ENCODE assay signal across 21 mouse cellular contexts in the genomic region with DNA sequence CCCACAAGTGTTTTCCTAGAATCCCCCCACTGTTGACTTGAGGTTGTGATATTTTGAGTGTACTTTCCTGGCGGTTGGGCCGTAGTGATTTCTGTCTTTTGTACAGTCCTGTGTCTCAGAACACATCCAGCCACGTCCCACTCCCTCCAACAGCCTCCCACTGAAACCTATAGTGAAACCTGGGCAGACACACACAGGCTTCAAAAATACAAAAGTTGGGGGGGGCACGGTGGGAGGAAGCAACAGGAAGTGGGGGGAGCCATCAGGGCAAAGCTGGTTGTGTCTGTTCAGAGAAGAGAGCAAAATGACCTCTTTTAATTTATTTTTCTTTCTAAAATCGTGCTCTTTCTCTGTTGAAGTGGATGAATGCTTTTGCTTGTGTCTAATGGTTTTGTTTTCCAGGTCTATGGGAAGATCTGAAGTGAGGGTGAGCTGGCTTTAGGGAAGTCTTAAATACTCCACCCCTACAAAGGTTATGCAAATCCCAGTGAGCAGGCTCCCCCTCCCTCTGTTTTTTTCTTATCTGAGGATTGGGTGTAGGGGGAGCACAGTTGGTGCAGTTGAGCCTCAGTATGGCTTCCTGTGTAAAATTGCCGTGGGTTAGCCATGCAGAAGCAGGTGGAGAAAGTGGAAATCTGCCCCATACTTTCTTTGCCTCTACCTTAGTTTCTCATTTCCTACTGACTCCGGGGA.
A peak's percentile ranks its signal among the peaks of the same experiment; 100 is the strongest.
DNase-seq lines count a peak whose midpoint lies in the region; ATAC-seq and TF ChIP-seq lines count a peak whose summit lies in the region.
"Had no signal": no experiment of that assay in that cellular context is flagged by ENCODE, and none has a peak within 500 bp of the region (broad histone marks: within the 10 kb centered on the region; RNA-seq: fewer than 3 reads in every experiment).

No protein-coding gene starts in this region.

- no peak overlapping the region for H3K4me3 ChIP-seq in midbrain, embryonic 10.5 days
- no peak overlapping the region for H3K4me3 ChIP-seq in midbrain, embryonic 15.5 days
- H3K4me3 ChIP-seq in MEL (ENCODE audit: control insufficient read depth in 1 of 2, insufficient read depth in 1 of 2, low read depth in 2 of 2, low read length in 2 of 2): peak overlapping the region; percentile 18 to 38; a peak in 3 of 4 replicates
- no peak overlapping the region for H3K4me3 ChIP-seq in forebrain, embryonic 11.5 days (ENCODE audit: low read depth, low read length)
- H3K4me3 ChIP-seq: embryonic facial prominence, embryonic 15.5 days; gastrocnemius, adult 2 months; heart, embryonic 13.5 days; midbrain, embryonic 12.5 days; neural tube, embryonic 13.5 days had no signal

- peak overlapping the region; percentile 33; the same call in 1 of the 2 replicates for H3K27ac ChIP-seq in midbrain, embryonic 10.5 days (replicated peaks)
- H3K27ac ChIP-seq in midbrain, embryonic 15.5 days: no peak overlapping the region
- H3K27ac ChIP-seq in MEL (ENCODE audit: control insufficient read depth, low read depth, low read length): peak overlapping the region; percentile 81
- H3K27ac ChIP-seq in forebrain, embryonic 11.5 days (ENCODE audit: low read depth, low read length): no peak overlapping the region
- H3K27ac ChIP-seq: embryonic facial prominence, embryonic 15.5 days; gastrocnemius, adult 2 months; heart, embryonic 13.5 days; hindbrain, embryonic 14.5 days; midbrain, embryonic 12.5 days; neural tube, embryonic 13.5 days had no signal

- no peaks in the 10 kb centered on the region for H3K9me3 ChIP-seq in midbrain, embryonic 10.5 days (replicated peaks)
- no peaks in the 10 kb centered on the region for H3K9me3 ChIP-seq in midbrain, embryonic 15.5 days
- no peaks in the 10 kb centered on the region for H3K9me3 ChIP-seq in MEL (replicated peaks; ENCODE audit: insufficient read depth, low read length)
- H3K9me3 ChIP-seq in forebrain, embryonic 11.5 days (ENCODE audit: control insufficient read depth, low read length): no peaks in the 10 kb centered on the region
- H3K9me3 ChIP-seq: embryonic facial prominence, embryonic 15.5 days; heart, embryonic 13.5 days; midbrain, embryonic 12.5 days; neural tube, embryonic 13.5 days had no signal

- no peaks in the 10 kb centered on the region for H3K36me3 ChIP-seq in midbrain, embryonic 10.5 days
- H3K36me3 ChIP-seq in midbrain, embryonic 15.5 days (replicated peaks): no peaks in the 10 kb centered on the region
- peaks cover 0 to 14% of the 10 kb centered on the region in 2 experiments; a peak in 2 of 4 replicates for H3K36me3 ChIP-seq in MEL (ENCODE audit: control insufficient read depth in 1 of 2, insufficient read depth in 2 of 2, low read length in 2 of 2)
- no peaks in the 10 kb centered on the region for H3K36me3 ChIP-seq in forebrain, embryonic 11.5 days (ENCODE audit: control insufficient read depth, insufficient read depth, low read length)
- H3K36me3 ChIP-seq: embryonic facial prominence, embryonic 15.5 days; heart, embryonic 13.5 days; midbrain, embryonic 12.5 days; neural tube, embryonic 13.5 days had no signal

- TF ChIP-seq RAD21 in MEL (IDR thresholded peaks at IDR 0.05; ENCODE audit: low read depth, low read length): no peak

- peaks cover 10% of the 10 kb centered on the region for H3K4me1 ChIP-seq in midbrain, embryonic 10.5 days
- H3K4me1 ChIP-seq in midbrain, embryonic 15.5 days: peaks cover 5% of the 10 kb centered on the region; the same call in 1 of the 2 replicates
- peaks cover 15 to 29% of the 10 kb centered on the region in 2 experiments for H3K4me1 ChIP-seq in MEL (ENCODE audit: control insufficient read depth in 1 of 2, insufficient read depth in 2 of 2, low read length in 2 of 2)
- H3K4me1 ChIP-seq in forebrain, embryonic 11.5 days (replicated peaks; ENCODE audit: control insufficient read depth, insufficient read depth, low read length): no peaks in the 10 kb centered on the region
- H3K4me1 ChIP-seq: midbrain, embryonic 12.5 days had no signal

- H3K9ac ChIP-seq in midbrain, embryonic 15.5 days: no peak overlapping the region
- H3K9ac ChIP-seq in MEL (ENCODE audit: control insufficient read depth, low read depth, low read length, poor library complexity, severe bottlenecking): peak overlapping the region; percentile 63
- no peak overlapping the region for H3K9ac ChIP-seq in forebrain, embryonic 11.5 days (ENCODE audit: low read length)
- H3K9ac ChIP-seq: embryonic facial prominence, embryonic 15.5 days; heart, embryonic 13.5 days; hindbrain, embryonic 14.5 days; midbrain, embryonic 12.5 days; neural tube, embryonic 13.5 days had no signal

- no peaks in the 10 kb centered on the region for H3K79me2 ChIP-seq in MEL (ENCODE audit: control insufficient read depth, insufficient read depth, low read length, poor library complexity)

- peak in 1 of 2 experiments; percentile 36; a peak in 2 of 4 replicates for TF ChIP-seq POLR2A in MEL (IDR thresholded peaks at IDR 0.05; ENCODE audit: control insufficient read depth in 1 of 2, insufficient read depth in 1 of 2, low read depth in 1 of 2, low read length in 2 of 2, poor library complexity in 1 of 2)

- TF ChIP-seq EP300 in MEL (IDR thresholded peaks at IDR 0.05; ENCODE audit: low read depth in 1 of 2, low read length in 2 of 2): peak; percentile 25 to 48; a peak in 3 of 4 replicates

- H3K27me3 ChIP-seq in midbrain, embryonic 10.5 days (ENCODE audit: low read depth, poor library complexity, severe bottlenecking): no peaks in the 10 kb centered on the region
- H3K27me3 ChIP-seq in midbrain, embryonic 15.5 days (replicated peaks): no peaks in the 10 kb centered on the region
- H3K27me3 ChIP-seq in MEL (ENCODE audit: control insufficient read depth in 1 of 2, insufficient read depth in 2 of 2, low read length in 2 of 2): no peaks in the 10 kb centered on the region
- H3K27me3 ChIP-seq in forebrain, embryonic 11.5 days (ENCODE audit: control insufficient read depth, insufficient read depth, low read length): no peaks in the 10 kb centered on the region
- H3K27me3 ChIP-seq: embryonic facial prominence, embryonic 15.5 days; heart, embryonic 13.5 days; midbrain, embryonic 12.5 days; neural tube, embryonic 13.5 days had no signal

- no peak for DNase-seq in midbrain, embryonic 10.5 days (ENCODE audit: low spot score)
- peak; percentile 80 for DNase-seq in MEL (ENCODE audit: low read depth, low spot score)
- peak; percentile 27 for DNase-seq in thymus, postnatal 25 days
- no peak for DNase-seq in forebrain, embryonic 11.5 days (ENCODE audit: low spot score)
- DNase-seq in urinary bladder, postnatal 14 days (ENCODE audit: low spot score): no peak
- no peak for DNase-seq in left cerebral cortex, postnatal 10 days (ENCODE audit: extremely low spot score in 1 of 2, low spot score in 2 of 2)
- DNase-seq: adrenal gland, adult 8-10 months; cerebellum, adult 8-10 months; gastrocnemius, adult 2 months; heart, adult 18-20 months; lung, postnatal 36 days; right cerebral cortex, postnatal 14 days; spleen, adult 18-20 months had no signal

- ATAC-seq in midbrain, embryonic 15.5 days (replicated peaks): no peak
- peak; percentile 74 for ATAC-seq in inflammation-experienced regulatory T-cells, adult 6 months
- no peak for ATAC-seq in forebrain, embryonic 11.5 days (replicated peaks; ENCODE audit: low FRiP score)
- ATAC-seq: intestine, postnatal 0 days had no signal

- intact Hi-C loops in left cerebral cortex, postnatal 10 days (cut with DNase I): no loop called here

- H3K4me2 ChIP-seq in midbrain, embryonic 15.5 days: no peak overlapping the region
- H3K4me2 ChIP-seq in forebrain, embryonic 11.5 days (ENCODE audit: low read depth, low read length, severe bottlenecking): no peak overlapping the region
- H3K4me2 ChIP-seq: embryonic facial prominence, embryonic 15.5 days; heart, embryonic 13.5 days; hindbrain, embryonic 14.5 days; midbrain, embryonic 12.5 days; neural tube, embryonic 13.5 days had no signal

- TF ChIP-seq CTCF in MEL (IDR thresholded peaks at IDR 0.05 in 2 of 3, conservative IDR thresholded peaks at IDR 0.05 in 1 of 3; ENCODE audit: control insufficient read depth in 1 of 3, insufficient read depth in 1 of 3, low read depth in 2 of 3, low read length in 3 of 3, poor library complexity in 1 of 3, severe bottlenecking in 1 of 3): no peak

- 79% methylated on average over 7 of the region's 7 CpGs for WGBS in midbrain, embryonic 10.5 days
- WGBS in midbrain, embryonic 15.5 days: 73% methylated on average over 7 of the region's 7 CpGs
- WGBS in forebrain, embryonic 11.5 days: 85% methylated on average over 7 of the region's 7 CpGs

TF ChIP-seq in MEL, 35 proteins besides CTCF, POLR2A, EP300 and RAD21 (continues in another document):
- TF ChIP-seq TCF12 (IDR thresholded peaks at IDR 0.05; ENCODE audit: low read depth, low read length) (0 out of 2 replicates have a peak, but pooled peaks have one; percentile 6), CHD1 (IDR thresholded peaks at IDR 0.05; ENCODE audit: low read depth, low read length) (no peak), UBTF (IDR thresholded peaks at IDR 0.05; ENCODE audit: borderline replicate concordance, insufficient read depth, low read depth, low read length) (no peak), TBP (IDR thresholded peaks at IDR 0.05; ENCODE audit: low read depth, low read length) (peak; percentile 57; the same call in 1 of the 2 replicates), SIN3A (IDR thresholded peaks at IDR 0.05; ENCODE audit: low read length) (peak; percentile 39; the same call in 1 of the 2 replicates), ZC3H11A (IDR thresholded peaks at IDR 0.05; ENCODE audit: low read depth, low read length) (no peak), HCFC1 (IDR thresholded peaks at IDR 0.05; ENCODE audit: low read depth, low read length) (peak; percentile 46; the same call in 1 of the 2 replicates), ETS1 (IDR thresholded peaks at IDR 0.05; ENCODE audit: low read depth, low read length) (peak; percentile 59), ZNF384 (IDR thresholded peaks at IDR 0.05; ENCODE audit: low read depth, low read length) (peak; percentile 70), GATA1 (IDR thresholded peaks at IDR 0.05; ENCODE audit: low read depth, low read length) (peak; percentile 71), ZMIZ1 (IDR thresholded peaks at IDR 0.05; ENCODE audit: low read depth, low read length) (0 out of 2 replicates have a peak, but pooled peaks have one; percentile 35), MAZ (IDR thresholded peaks at IDR 0.05; ENCODE audit: low read depth, low read length) (peak; percentile 98), GABPA (IDR thresholded peaks at IDR 0.05; ENCODE audit: low read depth, low read length) (no peak), NELFE (IDR thresholded peaks at IDR 0.05; ENCODE audit: low read depth, low read length) (peak; percentile 41; the same call in 1 of the 2 replicates), POLR2AphosphoS5 (IDR thresholded peaks at IDR 0.05; ENCODE audit: borderline replicate concordance, low read depth, low read length) (no peak), E2F4 (IDR thresholded peaks at IDR 0.05; ENCODE audit: borderline replicate concordance, low read depth, low read length) (no peak), MYC (IDR thresholded peaks at IDR 0.05; ENCODE audit: low read depth, low read length) (no peak), KAT2A (conservative IDR thresholded peaks at IDR 0.05; ENCODE audit: low read depth, low read length) (no peak), SMC3 (IDR thresholded peaks at IDR 0.05; ENCODE audit: low read depth, low read length) (no peak)

Comparison
In these comparisons a context has a peak if more than half of its experiments do, and no peak if none do; other contexts are left out.
1. H3K27ac ChIP-seq: peak in midbrain, embryonic 10.5 days (single experiment) and MEL (single experiment); none in midbrain, embryonic 15.5 days (single experiment) and forebrain, embryonic 11.5 days (single experiment).
2. DNase-seq: peak in MEL (single experiment) and thymus, postnatal 25 days (single experiment); none in midbrain, embryonic 10.5 days (single experiment), forebrain, embryonic 11.5 days (single experiment), urinary bladder, postnatal 14 days (single experiment) and left cerebral cortex, postnatal 10 days (0 of 2).
3. H3K4me3 ChIP-seq: peak in MEL (2 of 2); none in midbrain, embryonic 10.5 days (single experiment), midbrain, embryonic 15.5 days (single experiment) and forebrain, embryonic 11.5 days (single experiment).